Mouse (Mus musculus) kidney, adult 2 months (tissue): ENCODE results near the gene Nlrc5. TPM values are rescaled to one million over a fixed set of nuclear protein-coding genes. Genes with fewer than 3 reads are reported as not detected.

Experiments used
- DNase-seq: peaks from one replicate; pipeline ENCODE4 v3.0.0; 2021
- H3K27ac ChIP-seq: fragments of 200-500 bp; 2 replicates; pipeline ENCODE4 v1.5.1; 2012; ENCODE audit warnings: low read depth, low read length, control low read depth, inconsistent platforms; ENCODE audit not compliant: insufficient read depth
- H3K27me3 ChIP-seq: fragments of 200-500 bp; replicated peaks from 2 replicates; pipeline ENCODE4 v1.6.1; 2012; ENCODE audit warnings: mild to moderate bottlenecking, moderate library complexity, low read length, inconsistent platforms; ENCODE audit not compliant: control insufficient read depth, insufficient read depth
- H3K36me3 ChIP-seq: fragments of 200-500 bp; 2 replicates; pipeline ENCODE4 v1.6.1; 2012; ENCODE audit warnings: mild to moderate bottlenecking, moderate library complexity, low read length, inconsistent platforms; ENCODE audit not compliant: control insufficient read depth, insufficient read depth
- H3K4me1 ChIP-seq: fragments of 200-500 bp; 2 replicates; pipeline ENCODE4 v1.6.1; 2011; ENCODE audit warnings: low read length; ENCODE audit not compliant: control insufficient read depth, insufficient read depth
- H3K4me3 ChIP-seq: fragments of 200-500 bp; 2 replicates; pipeline ENCODE4 v1.5.1; 2011; ENCODE audit warnings: mild to moderate bottlenecking, low read depth, low read length, control low read depth; ENCODE audit not compliant: insufficient read depth
- CTCF ChIP-seq: fragments of 200-500 bp; conservative IDR thresholded peaks from 2 replicates; pipeline ENCODE4 v1.5.1; 2011; ENCODE audit warnings: low read depth, mild to moderate bottlenecking, control low read depth, low read length, moderate library complexity, mixed read lengths; ENCODE audit not compliant: insufficient read depth, insufficient read length
- POLR2A ChIP-seq: fragments of 200-500 bp; IDR thresholded peaks from one replicate; pipeline ENCODE4 v1.6.1; 2011; ENCODE audit warnings: low read depth, low read length, control low read depth
- WGBS: fragments of 180-500 bp; shearing (Covaris S2); methylation state at CpG from one replicate; pipeline ENCODE4 v1.1.7; 2018; 5-methylcytosine and 5-hydroxymethylcytosine counted together
- polyA plus RNA-seq: library from polyadenylated mRNA; depleted of rRNA; stranded (reverse); fragments of >200 nt; gene quantifications from 2 replicates; pipeline ENCODE4 v1.2.3, GENCODE M21; 2012; rRNA removed

Nlrc5 gene
- polyA plus RNA-seq, 1 experiment = 6.6 TPM

GRCm38 (mm10) chr8:94574159-94574907, 140.2 kb downstream of the Nlrc5 start:
- 85% methylated on average over 16 of the region's 16 CpGs for WGBS
- DNase-seq = no peak
- H3K4me3 ChIP-seq = no peak overlapping the region
- TF ChIP-seq CTCF (no peak), POLR2A (no peak)
- H3K27me3 ChIP-seq = no peaks in the 10 kb centered on the region
- no peaks in the 10 kb centered on the region for H3K4me1 ChIP-seq
- no peak overlapping the region for H3K27ac ChIP-seq
- peaks cover 5% of the 10 kb centered on the region for H3K36me3 ChIP-seq

- no peaks in the 10 kb centered on the region for H3K27me3 ChIP-seq
- WGBS = 89% methylated on average over 4 of the region's 4 CpGs
- TF ChIP-seq POLR2A = no peak
- no peak for TF ChIP-seq CTCF
- H3K27ac ChIP-seq = no peak overlapping the region
- DNase-seq = no peak
- H3K36me3 ChIP-seq = peaks cover 5% of the 10 kb centered on the region
- no peaks in the 10 kb centered on the region for H3K4me1 ChIP-seq
- no peak overlapping the region for H3K4me3 ChIP-seq
Measured at GRCm38 (mm10) chr8:94575148-94575547, 141.0 kb downstream of the Nlrc5 start.

Other genes with a start within 250 kb of the Nlrc5 start
- 11.2 and 11.9 TPM in 2 replicates for gene Nup93, start 219.8 kb upstream of the Nlrc5 start, polyA plus RNA-seq
- 600 and 1,070 TPM in 2 replicates for gene Slc12a3, start 105.2 kb upstream of the Nlrc5 start, polyA plus RNA-seq
- 417 and 537 TPM in 2 replicates for gene Herpud1, start 47.9 kb upstream of the Nlrc5 start, polyA plus RNA-seq
- 28.9 and 31.5 TPM in 2 replicates for gene Cpne2, start 98.6 kb downstream of the Nlrc5 start, polyA plus RNA-seq
- 11.5 TPM in 2 replicates for gene Rspry1, start 167.6 kb downstream of the Nlrc5 start, polyA plus RNA-seq
- 18.2 and 20.9 TPM in 2 replicates for gene Fam192a, start 167.6 kb downstream of the Nlrc5 start, polyA plus RNA-seq
- gene Arl2bp, start 232.2 kb downstream of the Nlrc5 start, polyA plus RNA-seq = 76.2 and 77.2 TPM in 2 replicates